Mouse (Mus musculus) stomach, embryonic 14.5 days (tissue): ENCODE results near the gene Pign. TPM values are rescaled to one million over a fixed set of nuclear protein-coding genes. Genes with fewer than 3 reads are reported as not detected.

ENCODE experiments used
- ATAC-seq: fragments of 200-750 bp; cut with Nextera tagmentation; 2 replicates; pipeline ENCODE4 v1.8.0; 2017; ENCODE audit warnings: low read depth, moderate TSS enrichment; ENCODE audit not compliant: insufficient number of reproducible peaks, insufficient read depth, low FRiP score
- H3K27ac ChIP-seq: fragments of 300-500 bp; sonication (generic); 2 replicates; pipeline ENCODE4 v1.5.1; 2014; ENCODE audit warnings: mild to moderate bottlenecking, low read length, moderate library complexity, mixed read lengths
- H3K27me3 ChIP-seq: fragments of 300-500 bp; sonication (generic); 2 replicates; pipeline ENCODE4 v1.6.1; 2014; ENCODE audit warnings: low read length, control low read depth, mixed read lengths; ENCODE audit not compliant: control insufficient read depth, insufficient read depth
- H3K36me3 ChIP-seq: fragments of 300-500 bp; sonication (generic); 2 replicates; pipeline ENCODE4 v1.6.1; 2014; ENCODE audit warnings: mild to moderate bottlenecking, control low read depth, low read length, moderate library complexity, mixed read lengths; ENCODE audit not compliant: control insufficient read depth, insufficient read depth
- H3K4me1 ChIP-seq: fragments of 300-500 bp; sonication (generic); 2 replicates; pipeline ENCODE4 v1.6.1; 2014; ENCODE audit warnings: low read length, control low read depth, mixed read lengths; ENCODE audit not compliant: control insufficient read depth, insufficient read depth
- H3K4me2 ChIP-seq: fragments of 300-500 bp; sonication (generic); replicated peaks from 2 replicates; pipeline ENCODE4 v1.6.1; 2014; ENCODE audit warnings: low read depth, low read length, control low read depth
- H3K4me3 ChIP-seq: fragments of 300-500 bp; sonication (generic); 2 replicates; pipeline ENCODE4 v1.5.1; 2014; ENCODE audit warnings: low read depth, low read length, control low read depth
- H3K9ac ChIP-seq: fragments of 300-500 bp; sonication (generic); replicated peaks from 2 replicates; pipeline ENCODE4 v1.6.1; 2014; ENCODE audit warnings: low read depth, mild to moderate bottlenecking, control low read depth, low read length, moderate library complexity, mixed read lengths
- H3K9me3 ChIP-seq: fragments of 300-500 bp; sonication (generic); 2 replicates; pipeline ENCODE4 v1.6.1; 2016; ENCODE audit warnings: low read depth, low read length, control low read depth; ENCODE audit not compliant: control insufficient read depth
- WGBS: fragments of 180-500 bp; shearing (Covaris S2); extraction: QIAGEN DNeasy Blood & Tissue Kit; methylation state at CpG from one replicate; pipeline ENCODE4 v1.1.7; 2014; 5-methylcytosine and 5-hydroxymethylcytosine counted together
- polyA plus RNA-seq: library from polyadenylated mRNA; unstranded; fragments of >200 nt; fragmentation: Nextera tagmentation; extraction: Ambion mirVana; gene quantifications from 2 replicates; pipeline ENCODE4 v1.2.1, GENCODE M21; 2014

The Pign gene
- polyA plus RNA-seq, 1 experiment from 2014 or later = 29.0 TPM

DNA sequence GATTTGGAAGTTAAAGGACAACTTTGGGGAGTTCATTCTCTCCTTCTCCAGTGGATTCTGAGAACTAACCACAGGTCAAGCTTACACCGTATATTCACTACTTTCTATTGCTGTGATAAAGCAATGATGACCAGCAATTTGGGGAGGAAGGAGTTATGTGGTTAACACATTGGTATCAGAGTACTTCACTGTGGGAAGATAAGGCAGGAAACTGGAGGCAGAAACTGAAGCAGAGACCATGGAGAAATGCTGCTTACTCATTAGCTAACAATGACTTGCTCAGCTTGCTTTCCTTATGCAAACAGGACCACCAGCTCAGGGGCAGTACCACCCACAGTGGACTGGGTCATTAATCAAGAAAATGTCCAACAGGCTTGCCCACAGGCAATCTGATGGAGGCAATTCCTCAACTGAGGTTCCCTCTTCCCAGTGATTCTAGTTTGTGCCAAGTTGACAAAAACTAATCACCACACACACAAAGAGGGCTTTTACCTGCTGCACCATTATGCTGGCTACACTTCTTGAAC, 108.2 kb downstream of the Pign start:
- Histone ChIP-seq H3K27me3 (no peaks in the 10 kb centered on the region), H3K27ac (no peak overlapping the region), H3K9ac (no peak overlapping the region), H3K4me1 (no peaks in the 10 kb centered on the region), H3K9me3 (no peaks in the 10 kb centered on the region), H3K36me3 (no peaks in the 10 kb centered on the region; the same call in 1 of the 2 replicates), H3K4me3 (no peak overlapping the region), H3K4me2 (no peak overlapping the region)
- WGBS = 43% methylated on average over 1 of the region's 1 CpGs
- peak; percentile 42; the same call in 1 of the 2 replicates for ATAC-seq

DNA sequence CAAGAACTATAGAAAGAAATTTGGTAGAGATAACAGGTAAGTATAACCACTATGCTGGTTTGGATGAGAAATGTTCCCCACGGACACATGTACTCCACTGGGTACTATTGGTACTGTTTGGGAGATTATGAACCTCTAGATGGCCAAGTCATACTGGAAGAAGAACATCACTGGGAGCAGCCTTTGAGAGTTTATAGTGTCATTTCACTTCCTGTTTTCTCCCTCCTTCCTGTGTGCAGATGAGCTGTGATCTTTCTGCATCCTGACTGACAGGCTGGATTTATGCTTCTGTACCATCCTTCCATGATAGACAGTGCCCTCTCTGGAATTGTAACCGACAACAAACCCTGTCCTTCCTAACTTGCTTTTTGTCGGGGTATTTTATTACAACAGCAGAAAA, 110.3 kb downstream of the Pign start:
- Histone ChIP-seq H3K4me2 (no peak overlapping the region), H3K9ac (no peak overlapping the region)
- no peak for ATAC-seq

DNA sequence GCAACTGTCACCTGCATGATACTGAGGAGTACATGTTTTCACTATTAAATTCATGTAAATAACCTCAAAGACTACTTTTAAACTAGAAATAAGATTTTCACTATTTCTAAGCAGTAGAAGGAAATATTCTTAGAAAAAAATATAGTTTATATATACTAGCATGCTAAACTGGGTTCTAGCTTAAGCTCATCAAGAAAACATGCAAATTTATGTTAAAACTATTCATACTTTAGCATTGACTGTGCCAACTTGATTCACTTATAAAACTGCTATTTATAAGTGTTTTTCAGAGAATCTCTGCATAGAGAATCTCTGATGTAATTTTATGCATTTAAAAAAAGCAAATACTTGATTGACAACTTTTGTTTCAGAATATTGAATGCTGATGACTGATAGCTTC, 113.3 kb downstream of the Pign start:
- H3K9me3 ChIP-seq = no peaks in the 10 kb centered on the region
- no peak overlapping the region for H3K4me2 ChIP-seq
- no peak overlapping the region for H3K27ac ChIP-seq
- no peak overlapping the region for H3K9ac ChIP-seq
- H3K4me1 ChIP-seq = no peaks in the 10 kb centered on the region
- H3K27me3 ChIP-seq = no peaks in the 10 kb centered on the region
- no peak overlapping the region for H3K4me3 ChIP-seq
- H3K36me3 ChIP-seq = no peaks in the 10 kb centered on the region; the same call in 1 of the 2 replicates
- no peak for ATAC-seq

More for the DNA sequence above, 110.3 kb downstream of the Pign start:
- Histone ChIP-seq H3K4me1 (no peaks in the 10 kb centered on the region), H3K36me3 (no peaks in the 10 kb centered on the region; the same call in none of the 2 replicates), H3K4me3 (no peak overlapping the region), H3K9me3 (no peaks in the 10 kb centered on the region), H3K27ac (no peak overlapping the region), H3K27me3 (no peaks in the 10 kb centered on the region)
- WGBS = 88% methylated on average over 3 of the region's 3 CpGs

DNA sequence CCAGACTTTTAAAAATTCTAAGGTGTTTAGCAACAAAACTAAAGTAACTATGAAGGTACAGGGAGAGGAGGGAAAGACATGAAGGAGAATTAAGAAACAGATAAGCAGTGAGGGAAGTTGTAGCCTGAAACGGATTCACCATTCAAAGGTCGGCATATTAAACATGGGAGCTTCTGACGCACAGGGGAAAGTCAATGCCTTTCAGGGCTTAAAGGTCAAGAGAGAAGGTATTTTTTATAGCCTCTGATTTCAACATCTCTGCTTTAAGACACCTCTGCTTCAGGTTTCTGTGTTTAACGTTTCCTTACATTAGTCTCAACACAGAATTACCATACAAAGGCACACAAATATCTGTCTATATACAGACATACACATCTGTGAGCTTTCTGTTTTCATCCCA, 113.8 kb downstream of the Pign start:
- Histone ChIP-seq H3K27ac (no peak overlapping the region), H3K36me3 (no peaks in the 10 kb centered on the region; the same call in 1 of the 2 replicates), H3K4me1 (no peaks in the 10 kb centered on the region), H3K27me3 (no peaks in the 10 kb centered on the region), H3K9me3 (no peaks in the 10 kb centered on the region), H3K4me3 (no peak overlapping the region), H3K4me2 (no peak overlapping the region), H3K9ac (no peak overlapping the region)
- ATAC-seq = no peak
- WGBS = 55% methylated on average over 4 of the region's 4 CpGs

DNA sequence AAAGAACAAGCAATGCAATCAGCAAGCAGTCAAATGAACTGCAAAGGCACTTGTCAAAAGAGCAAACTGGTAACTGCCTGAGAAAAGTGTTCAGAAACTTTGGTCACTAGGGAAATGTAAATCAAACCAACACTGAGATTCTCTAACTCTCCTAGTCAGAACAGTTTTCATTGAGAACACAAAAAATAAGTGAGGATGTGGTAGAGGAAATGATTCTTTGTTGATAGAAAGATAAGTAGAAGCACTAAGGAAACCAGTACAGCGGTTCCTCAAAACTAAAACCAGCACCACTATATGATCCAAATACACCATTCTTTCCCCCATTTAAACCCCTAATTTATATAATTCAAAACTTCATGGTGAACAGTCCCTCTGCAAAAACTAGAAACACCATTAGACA, 120.4 kb downstream of the Pign start:
- Histone ChIP-seq H3K4me2 (no peak overlapping the region), H3K4me3 (no peak overlapping the region), H3K9ac (no peak overlapping the region), H3K27me3 (no peaks in the 10 kb centered on the region), H3K27ac (no peak overlapping the region), H3K4me1 (no peaks in the 10 kb centered on the region), H3K36me3 (peaks cover 10% of the 10 kb centered on the region; the same call in 1 of the 2 replicates), H3K9me3 (no peaks in the 10 kb centered on the region; the same call in 1 of the 2 replicates)
- WGBS = 90% methylated on average over 1 of the region's 1 CpGs
- ATAC-seq = no peak

DNA sequence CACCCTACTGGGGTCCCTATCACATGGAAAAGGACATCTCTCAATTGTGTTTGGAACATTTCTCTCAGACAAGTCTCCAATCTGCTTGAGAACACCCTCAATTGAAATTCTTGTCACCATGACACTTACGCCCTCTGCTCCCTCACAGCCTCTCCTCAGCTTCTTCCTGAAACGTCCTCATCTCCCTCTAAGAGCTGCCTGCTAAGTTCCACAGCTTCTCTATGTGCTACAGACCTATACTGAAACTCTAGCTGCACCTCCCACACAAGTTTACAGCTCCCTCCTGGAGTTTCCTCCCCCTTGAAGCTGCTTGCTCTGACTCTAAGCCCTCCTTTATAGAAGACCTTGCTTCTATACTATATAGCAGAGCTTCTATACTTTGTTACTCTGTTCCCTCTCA, 139.7 kb downstream of the Pign start:
- ATAC-seq = no peak
- no peaks in the 10 kb centered on the region for H3K4me1 ChIP-seq

DNA sequence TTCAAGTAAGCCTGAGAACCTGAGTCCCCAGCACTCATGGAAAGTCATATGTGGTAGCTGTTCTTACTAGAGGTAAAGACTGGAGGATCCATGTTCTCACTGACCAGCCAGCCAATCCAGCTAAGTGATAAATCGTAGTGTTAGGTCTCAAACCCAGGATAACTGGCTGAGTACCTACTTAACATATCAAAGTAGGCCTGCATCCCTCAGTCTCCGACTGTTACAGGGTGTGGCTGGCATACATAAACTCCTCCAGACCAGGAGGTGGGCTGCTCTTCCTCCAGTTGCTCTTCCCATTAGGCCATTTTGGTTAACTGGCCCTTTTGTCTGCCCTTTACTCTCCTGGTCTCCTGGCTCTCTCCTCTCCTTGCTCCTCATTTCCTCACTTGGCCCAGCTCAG, 141.2 kb downstream of the Pign start:
- no peak overlapping the region for H3K4me3 ChIP-seq
- H3K4me2 ChIP-seq = no peak overlapping the region
- 67% methylated on average over 2 of the region's 2 CpGs for WGBS
- no peaks in the 10 kb centered on the region for H3K4me1 ChIP-seq
- H3K9ac ChIP-seq = no peak overlapping the region
- no peak for ATAC-seq
- H3K27ac ChIP-seq = no peak overlapping the region
- H3K36me3 ChIP-seq = no peaks in the 10 kb centered on the region
- H3K27me3 ChIP-seq = no peaks in the 10 kb centered on the region
- H3K9me3 ChIP-seq = no peaks in the 10 kb centered on the region

More for the DNA sequence above, 139.7 kb downstream of the Pign start:
- Histone ChIP-seq H3K27me3 (no peaks in the 10 kb centered on the region), H3K4me2 (no peak overlapping the region), H3K9me3 (no peaks in the 10 kb centered on the region), H3K36me3 (no peaks in the 10 kb centered on the region), H3K27ac (no peak overlapping the region), H3K4me3 (no peak overlapping the region), H3K9ac (no peak overlapping the region)
- WGBS = 69% methylated on average over 2 of the region's 2 CpGs

DNA sequence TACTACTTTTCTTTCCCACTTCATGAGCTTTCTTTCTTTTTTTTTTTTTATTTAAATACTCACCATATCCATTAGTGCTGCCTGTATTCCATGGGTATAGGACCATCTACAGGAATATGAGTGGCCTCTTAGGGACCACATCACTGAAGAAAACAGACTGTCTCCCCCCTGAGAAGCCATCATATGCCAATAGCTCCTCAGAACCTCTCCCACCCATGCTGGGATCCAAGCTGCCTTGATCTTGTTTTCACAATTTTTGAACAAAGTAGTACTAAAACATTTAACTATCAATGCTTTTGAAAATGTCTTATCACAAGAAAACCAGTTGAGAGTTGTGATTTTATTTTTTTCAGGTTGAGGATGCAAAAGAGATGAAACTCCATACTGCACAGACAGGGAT, 145.4 kb downstream of the Pign start:
- Histone ChIP-seq H3K4me2 (no peak overlapping the region), H3K36me3 (no peaks in the 10 kb centered on the region), H3K27ac (no peak overlapping the region), H3K9ac (no peak overlapping the region), H3K27me3 (no peaks in the 10 kb centered on the region), H3K9me3 (no peaks in the 10 kb centered on the region), H3K4me3 (no peak overlapping the region), H3K4me1 (no peaks in the 10 kb centered on the region)
- ATAC-seq = no peak

DNA sequence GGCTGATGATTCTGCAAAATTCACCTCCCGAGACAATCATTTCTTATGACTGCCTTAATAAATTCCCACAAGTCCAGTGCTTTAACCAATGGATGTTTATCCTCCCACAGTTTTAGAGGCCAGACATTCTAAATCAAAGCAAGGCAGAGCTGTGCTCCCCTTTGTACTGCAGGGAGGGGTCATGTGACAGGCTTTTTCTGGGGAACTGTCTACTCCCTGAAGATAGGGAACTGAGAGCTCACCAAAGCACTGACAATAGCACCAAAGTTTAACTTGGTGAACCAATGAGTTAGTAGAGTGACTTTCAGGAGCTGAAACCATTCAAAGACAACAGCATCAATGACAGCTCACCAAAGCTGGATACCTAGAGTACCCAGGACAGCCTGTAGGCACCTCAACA, 156.4 kb downstream of the Pign start:
- 91% methylated on average over 1 of the region's 1 CpGs for WGBS
- Histone ChIP-seq H3K4me3 (no peak overlapping the region), H3K27ac (no peak overlapping the region), H3K9me3 (no peaks in the 10 kb centered on the region), H3K36me3 (no peaks in the 10 kb centered on the region), H3K27me3 (no peaks in the 10 kb centered on the region), H3K4me1 (no peaks in the 10 kb centered on the region), H3K9ac (no peak overlapping the region), H3K4me2 (no peak overlapping the region)
- no peak for ATAC-seq
